Mouse (Mus musculus): ENCODE measurements around the gene Cdkn1c. TPM values are rescaled to one million over a fixed set of nuclear protein-coding genes. Genes with fewer than 3 reads are reported as not detected.

Gene Cdkn1c
- total RNA-seq, 4 experiments from 2014 or later = 211 to 1,262 (median 590) TPM

DNA sequence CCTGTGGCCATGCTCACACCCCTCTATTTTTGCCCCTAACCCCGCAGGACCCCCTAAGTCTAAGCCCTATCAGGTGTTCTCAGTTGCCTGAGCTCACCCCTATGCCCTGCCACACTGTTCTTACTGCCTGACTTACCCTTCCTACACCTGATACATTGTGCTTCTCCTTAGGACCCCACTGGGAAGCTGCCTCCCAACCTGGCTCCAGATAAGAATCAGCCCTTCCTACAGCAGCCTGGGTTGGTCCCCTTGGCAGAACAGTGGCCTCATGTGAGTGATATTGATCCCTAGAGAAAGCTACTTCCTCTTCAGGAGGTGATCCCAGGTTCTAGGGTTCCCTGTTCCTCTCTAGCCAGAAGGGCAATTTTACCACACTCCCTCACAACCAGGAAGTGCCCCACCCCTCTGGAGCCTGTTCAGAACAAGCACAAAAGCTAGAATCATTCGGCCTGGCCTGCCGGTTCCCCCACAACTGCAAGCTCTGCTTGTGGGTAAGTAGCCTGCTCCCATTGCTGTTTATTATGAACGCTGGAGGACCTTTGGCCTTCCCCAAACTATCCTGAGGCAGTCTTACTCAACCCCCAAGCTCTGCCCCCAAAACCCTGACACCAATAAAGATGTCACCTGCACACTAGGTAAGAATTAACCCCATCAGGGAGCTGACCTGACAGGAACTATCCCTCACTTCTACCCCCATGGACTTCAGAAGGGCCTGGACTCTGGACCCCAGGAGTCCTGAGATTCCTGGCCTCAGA, 12.7 kb upstream of the Cdkn1c start, which contains the start of gene Slc22a18:
Gene Slc22a18 (plus strand): TSS at position 390 of the 755 bp plus-strand sequence.
- DNase-seq = no peak

DNA sequence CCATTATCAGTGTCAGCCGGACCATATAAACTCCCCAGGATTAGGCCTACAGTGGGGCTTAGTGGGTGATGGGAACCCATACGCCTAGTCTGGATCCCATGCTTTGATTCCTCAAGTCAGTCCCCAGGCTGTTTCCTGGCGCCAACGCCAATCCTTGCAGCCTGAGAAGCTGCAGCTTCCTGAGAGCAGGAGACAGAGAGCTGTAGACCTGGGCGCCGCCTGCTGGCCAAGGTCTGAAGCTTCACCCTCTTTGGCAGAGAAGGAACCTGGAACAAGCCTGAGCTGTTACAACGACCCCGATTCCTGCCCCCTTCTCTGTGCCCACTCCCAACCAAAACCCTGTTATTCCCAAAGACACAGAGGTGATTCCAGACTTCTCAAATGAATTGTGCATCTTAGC, 9.1 kb upstream of the Cdkn1c start:
- DNase-seq = no peak

DNA sequence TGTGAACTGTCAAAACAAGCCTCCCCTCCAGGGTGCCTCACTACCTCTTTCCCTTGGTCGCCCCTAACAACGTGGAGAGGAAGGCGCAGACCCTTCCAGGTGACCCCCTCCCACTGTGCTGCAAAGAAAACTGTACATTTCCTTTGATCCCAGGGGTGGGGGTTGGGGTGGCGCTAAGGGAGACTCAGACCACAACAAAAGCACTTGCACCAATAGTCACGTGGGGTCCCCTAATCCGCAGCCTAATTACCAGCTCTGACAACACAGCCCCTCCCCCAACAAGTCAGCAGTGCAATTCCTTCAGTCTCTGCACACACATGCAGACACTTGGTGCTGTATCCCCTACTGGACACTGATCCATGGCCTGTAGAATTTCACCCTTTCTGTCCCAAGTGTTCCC, 6.9 kb upstream of the Cdkn1c start:
- no peak for DNase-seq

DNA sequence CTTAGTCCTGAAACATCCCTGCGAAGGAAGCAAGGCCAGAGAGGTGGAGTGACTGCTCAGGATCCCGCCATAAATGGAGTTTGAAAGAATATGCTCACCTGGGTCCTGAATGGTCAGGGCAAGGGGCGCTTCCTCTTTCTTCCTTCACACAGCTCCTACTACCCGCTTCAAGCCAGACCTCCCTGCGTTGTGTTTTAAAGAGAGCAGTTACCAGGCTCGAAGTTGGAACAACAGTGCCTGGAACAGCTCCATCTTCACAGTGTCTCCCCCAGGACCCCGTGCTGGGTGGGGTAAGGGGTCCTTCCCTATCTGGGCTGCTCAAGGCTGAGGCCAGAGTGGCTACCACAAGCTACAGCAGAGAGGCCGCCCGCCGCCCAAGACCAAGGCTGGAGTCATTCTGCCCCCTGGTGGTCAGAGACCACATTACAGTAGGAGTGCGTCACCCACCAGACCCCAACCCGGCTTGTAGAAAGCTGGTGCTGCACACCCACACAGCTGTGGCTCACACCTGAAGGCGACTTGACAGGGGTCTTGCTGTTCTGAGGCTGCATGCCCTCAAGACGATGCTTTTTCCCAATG, 5.3 kb upstream of the Cdkn1c start:
- peak; percentile 56 for DNase-seq

DNA sequence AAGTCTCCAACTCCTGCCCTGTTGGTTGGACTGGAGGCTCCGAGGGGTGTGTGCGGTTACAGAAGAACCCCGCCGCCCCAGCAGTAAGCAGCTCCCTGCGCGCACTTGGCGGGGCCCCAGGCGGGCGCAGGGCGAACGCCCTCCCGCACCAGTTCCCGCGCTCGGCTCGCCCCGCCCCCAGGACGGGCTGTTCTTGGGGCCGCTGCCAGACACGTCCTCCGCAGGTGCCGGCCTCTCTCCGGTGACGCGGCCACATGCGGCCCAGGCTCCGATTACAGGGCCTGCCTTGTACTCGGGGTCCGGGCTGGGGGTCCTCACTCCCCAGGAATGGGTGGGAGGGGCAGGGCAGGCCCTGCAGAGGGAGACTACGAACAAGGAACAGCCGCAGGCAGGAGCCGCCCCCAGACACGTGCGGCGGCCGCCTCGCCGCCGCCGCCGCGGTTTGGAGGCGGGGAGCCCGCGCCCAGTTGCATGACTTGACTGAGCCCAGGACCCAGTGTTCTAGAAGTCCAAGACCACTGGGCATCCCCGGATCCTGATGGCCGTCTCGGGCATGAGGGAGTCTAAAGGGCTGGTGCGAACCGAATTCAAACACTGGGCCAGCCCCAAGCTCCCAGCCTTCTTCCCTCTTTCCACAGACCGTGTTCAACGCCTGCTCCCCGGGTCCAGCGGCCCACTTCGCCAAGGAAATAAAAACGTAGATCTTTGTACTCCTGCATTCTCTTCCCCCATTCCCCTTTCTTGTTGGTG, 4.1 kb upstream of the Cdkn1c start:
- DNase-seq = peak; percentile 39

DNA sequence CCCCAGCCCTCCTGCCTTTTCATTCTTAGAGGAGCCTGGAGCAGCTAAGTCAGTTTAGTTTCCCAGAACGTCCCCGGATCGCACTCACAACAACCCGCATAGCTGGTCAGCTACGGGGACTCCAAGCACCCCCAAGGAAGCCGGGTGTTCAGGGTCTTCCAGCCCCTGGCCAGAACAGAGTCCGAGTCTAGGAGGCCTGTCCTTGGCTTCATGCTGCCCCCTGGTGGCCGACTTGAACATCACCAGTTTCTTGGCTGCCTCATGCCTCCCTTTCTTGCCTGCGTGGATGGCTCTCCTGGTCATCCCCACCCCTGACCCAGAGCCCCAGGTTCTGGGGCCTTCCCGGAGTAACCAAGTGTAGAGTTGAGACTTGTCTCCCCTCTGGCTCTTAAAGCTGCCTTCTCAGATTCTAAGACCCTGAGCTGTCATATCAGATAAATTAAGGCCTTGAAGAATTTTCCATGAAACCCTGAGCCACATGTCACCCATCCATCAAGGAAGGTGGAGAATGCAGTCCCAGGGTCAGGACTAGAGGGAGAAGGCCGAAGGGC, 3.1 kb upstream of the Cdkn1c start:
- peak; percentile 73 for DNase-seq

DNA sequence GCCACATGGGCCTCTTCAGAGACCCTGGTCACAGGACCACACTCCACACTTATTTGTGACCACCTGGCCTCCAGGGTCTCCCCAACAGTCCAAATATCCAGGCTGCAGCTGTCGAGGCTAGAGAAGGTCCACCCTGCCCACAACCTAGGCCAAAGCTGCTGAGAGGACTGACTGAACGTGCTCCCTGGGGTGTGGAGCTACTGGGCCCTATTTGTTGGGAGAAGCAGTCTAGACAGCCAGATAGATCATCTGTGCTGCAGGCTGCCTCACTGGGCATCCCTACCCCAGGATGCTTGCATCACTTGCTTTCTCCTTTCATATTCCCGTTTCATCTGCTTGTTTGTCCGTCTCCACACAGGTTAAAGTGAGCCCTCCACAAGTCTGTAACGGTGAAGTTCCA, 1.7 kb upstream of the Cdkn1c start:
- DNase-seq = no peak

DNA sequence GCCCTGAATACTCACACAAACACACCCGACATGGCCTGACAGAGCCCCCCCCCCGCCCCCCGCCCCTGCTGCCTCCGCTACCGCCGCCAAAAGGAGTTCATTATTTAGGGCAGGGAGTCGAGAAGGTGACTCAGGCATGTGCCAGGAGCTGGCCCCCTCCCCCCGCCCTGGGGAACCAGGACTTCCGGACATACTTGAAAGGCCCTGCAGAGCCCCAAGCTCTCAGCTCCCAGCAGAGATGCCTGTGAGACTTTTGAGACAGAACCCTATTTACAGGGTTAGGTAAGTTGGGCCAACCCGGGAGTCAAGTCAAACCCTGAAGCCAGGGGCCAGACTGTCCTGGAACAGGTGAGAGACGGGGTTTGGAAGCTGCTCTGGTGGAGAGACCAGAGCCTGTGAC, 1.1 kb upstream of the Cdkn1c start:
- DNase-seq = no peak

DNA sequence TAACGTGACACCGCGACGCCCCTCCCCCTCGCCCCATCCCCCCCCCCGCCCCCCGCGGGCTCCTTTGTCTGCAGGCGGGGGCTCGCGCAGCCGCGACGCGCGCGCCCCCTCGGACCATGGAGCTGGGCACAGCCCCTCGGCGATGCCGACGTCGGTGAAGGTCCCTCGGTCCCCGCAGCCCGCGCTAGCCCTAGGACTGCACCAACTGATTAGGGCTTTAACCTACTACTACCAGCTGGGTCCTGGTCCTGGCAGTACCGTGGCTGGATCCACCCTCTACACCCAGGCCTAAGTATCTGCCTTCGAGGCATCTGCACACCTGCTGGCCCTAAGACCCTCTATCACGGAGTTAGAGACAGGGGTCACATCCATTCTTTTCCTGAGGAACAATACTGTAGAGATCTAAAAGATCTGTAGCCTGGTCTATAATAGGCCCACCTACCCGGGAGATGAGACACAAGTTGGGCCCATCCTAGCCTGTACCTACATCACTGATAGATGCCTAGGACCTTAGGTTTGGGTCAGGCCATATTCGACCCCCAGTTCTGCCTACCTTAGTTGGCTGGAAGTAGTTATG, 532 bp upstream of the Cdkn1c start:
- DNase-seq = no peak

DNA sequence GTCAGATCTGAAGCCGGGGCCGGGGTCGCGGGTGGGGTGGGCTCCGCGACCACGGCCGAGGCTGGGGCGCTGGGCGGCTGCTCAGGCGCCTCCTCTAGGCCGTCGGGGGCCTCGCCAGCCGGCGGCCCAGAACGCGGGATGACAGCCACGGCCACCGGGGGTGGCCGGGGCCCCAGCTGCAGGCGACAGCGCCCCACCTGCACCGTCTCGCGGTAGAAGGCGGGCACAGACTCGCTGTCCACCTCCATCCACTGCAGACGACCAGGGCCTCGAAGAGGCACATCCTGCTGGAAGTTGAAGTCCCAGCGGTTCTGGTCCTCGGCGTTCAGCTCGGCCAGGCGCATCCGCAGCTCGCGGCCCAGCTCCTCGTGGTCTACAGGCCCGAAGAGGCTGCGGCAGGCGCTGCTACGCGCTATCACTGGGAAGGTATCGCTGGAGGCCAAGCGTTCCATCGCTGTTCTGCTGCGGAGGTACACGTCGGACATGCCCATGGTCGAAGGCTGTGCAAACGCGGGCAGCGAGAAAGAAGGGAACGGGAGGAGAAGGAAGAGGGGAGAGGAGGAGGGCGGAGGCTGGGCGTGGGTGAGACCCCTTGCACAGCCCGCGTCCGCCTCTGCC, 524 bp downstream of the Cdkn1c start:
- DNase-seq = no peak

DNA sequence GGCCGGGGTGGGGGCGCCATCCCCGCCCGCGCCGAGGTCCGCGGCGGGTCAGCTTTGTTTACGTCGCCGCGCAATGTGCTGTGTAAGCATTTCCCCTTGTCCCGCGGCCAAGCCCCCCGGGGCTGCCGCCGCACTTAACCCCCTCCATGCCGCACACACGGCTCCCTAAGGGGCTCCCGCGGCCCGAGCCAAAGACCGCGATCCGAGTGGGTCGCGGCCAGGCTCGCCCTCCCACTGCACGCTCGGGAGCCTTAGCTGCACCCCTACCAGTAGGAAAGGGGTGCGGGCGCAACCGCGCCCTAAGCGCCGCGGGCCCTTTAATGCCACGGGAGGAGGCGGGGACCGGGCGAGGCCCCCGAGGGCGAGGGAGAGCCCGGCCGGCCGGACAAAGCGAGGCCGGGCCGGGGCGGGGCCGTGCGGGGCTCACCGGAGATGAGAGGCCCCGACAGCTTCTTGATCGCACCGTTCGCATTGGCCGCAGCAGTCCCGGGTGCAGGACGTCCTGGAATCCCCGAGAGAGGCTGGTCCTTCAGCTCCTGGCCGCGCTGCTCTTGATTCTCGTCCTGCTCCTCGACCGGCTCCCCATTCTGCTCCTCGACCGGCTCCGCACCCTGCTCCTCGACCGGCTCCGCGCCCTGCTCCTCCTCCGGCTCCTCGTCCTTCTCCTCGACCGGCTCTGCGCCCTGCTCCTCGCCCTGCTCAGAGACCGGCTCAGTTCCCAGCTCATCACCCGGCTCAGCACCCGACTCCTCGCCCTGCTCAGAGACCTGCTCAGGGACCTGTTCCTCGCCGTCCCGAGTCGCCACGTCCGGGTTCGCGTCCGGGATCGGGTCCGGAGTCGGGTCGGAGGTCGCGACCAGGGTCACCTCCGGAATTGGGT, 1.3 kb downstream of the Cdkn1c start:
- no peak for DNase-seq

DNA sequence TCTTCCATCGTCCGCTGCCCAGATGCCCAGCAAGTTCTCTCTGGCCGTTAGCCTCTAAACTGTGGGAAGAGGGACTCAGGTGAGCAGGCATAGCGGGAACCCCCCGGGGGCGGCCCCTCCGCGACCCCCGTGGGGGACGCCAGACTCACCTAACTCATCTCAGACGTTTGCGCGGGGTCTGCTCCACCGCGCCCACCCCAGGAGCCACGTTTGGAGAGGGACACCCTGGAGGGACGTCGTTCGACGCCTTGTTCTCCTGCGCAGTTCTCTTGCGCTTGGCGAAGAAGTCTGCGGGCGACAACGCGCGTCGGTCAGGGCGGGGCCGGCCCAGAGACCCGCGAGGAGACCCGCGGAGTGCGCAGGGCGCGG, 1.9 kb downstream of the Cdkn1c start:
- DNase-seq = no peak

DNA sequence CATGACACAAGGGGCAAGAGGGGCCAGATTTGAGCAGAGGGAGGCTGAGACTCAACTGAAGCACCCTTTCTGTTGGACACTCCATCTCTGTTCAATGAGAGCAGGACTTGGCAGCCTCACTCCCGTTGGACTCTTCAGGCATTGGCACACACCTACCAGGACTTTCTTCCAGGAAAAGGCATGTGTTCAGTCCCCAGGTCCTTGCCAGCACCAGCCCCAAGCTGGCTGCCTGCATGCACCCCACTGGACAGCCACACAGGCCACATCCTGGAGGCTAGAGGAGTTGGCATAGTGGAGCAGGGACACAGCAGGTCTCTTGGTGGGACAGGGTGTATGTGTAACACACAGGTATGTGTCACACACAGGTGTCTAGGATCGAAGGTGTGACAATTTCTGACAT, 13.7 kb downstream of the Cdkn1c start:
- no peak for DNase-seq

DNA sequence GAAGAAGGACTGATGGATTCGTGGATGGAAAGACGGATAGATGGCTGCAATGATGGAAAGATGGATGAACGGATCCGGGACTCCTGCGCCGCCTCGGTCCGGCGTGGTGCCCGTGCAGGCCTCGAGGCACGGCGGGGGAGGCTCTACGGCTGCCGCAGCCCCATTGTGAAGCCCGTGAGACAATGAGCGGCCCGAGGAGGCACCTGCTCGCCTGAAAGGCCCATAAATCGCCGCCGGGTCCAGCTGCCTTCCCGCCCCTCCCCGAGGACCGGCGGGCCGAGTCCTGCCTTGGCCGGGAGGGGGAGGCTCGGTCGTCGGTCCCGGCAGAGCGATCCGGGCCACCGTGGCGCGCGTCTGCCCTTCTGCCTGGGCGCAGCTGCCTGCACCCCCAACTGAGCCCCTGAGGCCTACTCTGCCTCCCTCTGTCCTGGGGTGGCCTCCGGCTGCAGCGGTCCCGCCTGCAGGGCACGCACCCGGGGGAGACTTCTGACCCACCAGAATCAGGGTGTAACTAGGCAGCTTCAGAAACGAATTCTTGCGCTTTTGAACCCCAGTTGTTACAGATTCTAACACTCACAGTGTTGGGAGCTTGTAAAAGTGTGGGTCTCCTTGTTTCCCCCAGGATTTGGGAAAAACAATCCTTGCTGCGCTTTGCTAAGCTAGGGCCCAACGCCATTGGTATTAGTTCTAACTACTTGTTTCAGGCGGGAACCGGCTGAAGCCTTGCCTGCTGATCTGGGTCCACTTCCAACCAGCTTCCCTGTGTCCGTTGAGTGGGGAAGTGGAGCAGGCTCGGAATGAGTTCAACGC, 15.0 kb downstream of the Cdkn1c start:
- no peak for DNase-seq

DNA sequence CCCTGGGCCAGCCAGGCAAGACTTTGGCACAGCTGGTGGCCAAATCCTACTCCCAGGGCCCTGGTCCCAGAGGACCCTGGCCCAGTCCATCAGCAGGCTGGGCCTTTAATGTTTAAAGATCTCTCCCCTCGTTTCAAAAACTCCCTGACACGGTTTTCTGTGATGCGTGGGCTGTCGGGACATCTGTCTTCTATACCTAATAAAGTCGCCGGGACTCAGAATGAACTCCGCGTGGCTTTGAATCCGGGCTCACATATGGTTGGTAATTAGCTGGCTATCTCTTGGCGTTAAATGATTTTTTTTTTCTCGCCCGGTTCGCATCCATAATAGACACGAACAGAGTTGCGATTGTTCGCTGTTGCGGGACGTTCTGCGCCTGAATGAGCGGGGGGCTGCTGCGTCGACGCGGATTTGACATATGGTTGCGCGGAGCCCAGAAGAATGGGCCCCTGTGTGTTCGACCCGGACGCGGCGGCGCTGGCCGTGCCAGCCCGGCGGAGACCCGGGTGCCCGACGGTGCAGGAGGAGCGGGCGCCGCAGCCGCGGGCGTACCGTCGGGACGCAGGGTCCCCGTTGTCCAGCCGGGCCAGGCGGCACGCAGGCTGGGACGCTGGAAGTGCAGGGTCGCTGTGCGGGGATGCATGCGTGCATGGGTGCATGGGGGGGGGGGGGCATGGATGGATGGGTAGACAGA, 15.7 kb downstream of the Cdkn1c start:
- no peak for DNase-seq

DNA sequence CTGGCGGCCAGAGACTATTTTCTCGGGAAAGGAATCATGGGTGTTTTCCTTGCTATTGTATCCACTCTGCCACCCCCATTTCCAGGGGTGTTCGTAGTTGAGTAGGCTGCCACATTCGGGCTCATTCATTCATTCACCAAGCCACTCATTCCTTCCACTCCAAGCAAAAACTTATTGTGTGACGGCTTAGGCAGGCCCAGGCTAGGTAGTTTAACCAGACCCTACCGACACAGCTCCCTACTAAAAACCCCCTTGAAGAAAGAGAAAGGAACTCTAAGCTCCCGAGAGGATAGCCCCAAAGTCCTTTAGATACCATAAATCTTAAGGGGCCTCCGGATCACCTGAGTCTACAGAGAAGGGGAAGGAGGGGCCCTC, 16.3 kb downstream of the Cdkn1c start:
- DNase-seq = no peak

DNA sequence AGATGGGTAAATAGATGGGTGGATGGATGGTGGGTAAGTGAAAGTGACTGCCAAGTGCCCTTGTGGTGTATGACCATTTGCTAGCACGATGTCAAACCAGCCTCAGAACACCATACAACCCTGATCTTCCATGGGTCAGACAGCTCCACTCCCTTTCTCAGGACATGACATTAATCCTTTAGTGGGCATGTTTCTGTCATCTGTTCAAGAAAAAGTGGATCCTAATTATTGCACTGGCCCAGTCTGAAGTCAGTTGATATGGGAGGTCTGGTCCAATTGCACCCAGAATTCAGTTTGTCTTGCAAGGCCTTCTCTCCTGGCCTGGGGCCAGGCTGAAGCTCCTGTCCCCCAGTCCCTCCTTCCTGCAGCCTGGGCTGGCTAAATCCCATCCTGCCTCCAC, 21.9 kb downstream of the Cdkn1c start:
- no peak for DNase-seq

DNA sequence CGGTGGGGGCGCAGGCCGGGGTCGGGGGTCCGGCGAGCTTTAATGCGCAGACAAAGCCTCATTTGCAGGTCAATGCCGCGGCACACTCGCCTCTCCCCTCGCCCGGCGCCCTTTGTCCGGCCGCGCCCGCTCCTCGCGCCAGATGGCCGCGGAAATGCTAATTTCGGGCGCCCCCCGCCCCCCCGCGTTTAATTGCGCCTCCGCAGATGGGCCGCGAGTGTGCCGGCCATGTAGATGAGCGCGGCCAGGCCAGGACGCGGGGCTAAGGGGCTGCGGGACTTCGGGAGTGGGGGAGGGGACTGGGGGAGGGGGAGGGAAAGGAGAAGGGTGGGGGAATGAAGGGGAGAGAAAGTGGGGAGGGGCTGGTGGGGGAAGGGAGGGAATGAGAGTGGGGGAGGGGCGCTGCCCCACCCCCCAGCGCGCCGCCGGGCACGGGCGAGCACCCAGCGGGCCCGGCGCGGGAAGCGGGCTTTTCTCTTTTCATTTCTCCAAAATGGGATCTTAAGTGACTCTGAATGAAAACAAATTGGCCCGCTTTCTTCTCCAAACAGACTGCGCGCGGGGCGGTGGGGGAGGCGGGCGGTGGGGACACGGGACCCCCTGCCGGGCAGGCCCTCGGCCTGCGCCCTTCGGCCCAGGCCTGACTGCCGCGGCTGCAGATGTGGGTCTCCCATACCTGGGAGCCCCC, 22.8 kb downstream of the Cdkn1c start:
- no peak for DNase-seq

DNA sequence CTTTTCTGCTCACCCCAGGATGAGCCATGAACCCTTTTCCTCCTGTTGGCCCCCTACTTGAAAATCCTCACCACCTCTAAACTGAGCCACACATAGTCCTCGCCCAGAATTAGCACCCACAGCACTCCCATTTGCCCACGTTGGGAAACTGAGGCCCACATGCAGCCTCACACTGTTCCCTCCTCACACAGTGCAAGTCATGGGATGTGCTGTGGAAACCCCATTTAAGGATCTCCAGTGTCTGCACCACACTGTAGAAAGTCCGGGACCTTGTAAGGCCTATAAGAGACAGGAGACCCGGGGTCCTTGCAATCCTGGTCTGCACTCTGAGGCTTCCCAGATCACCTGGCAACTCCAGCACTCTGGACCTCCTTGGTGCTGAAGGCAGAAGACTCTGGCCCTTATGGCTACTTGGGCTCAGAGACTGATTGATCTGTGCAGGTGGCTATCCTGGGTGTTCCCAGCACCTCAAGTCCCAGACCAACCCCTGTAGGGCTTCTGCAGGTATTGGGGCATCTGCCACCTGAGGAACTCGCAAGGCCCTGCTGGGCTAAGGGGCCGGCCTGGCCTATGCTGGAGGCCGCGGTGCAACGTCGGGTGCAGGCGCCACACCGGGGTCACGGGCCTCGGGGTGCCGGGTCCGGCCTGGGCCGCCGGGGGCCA, 23.5 kb downstream of the Cdkn1c start:
- DNase-seq = no peak

Measured in adrenal gland, adult 8-10 months (tissue).